Mouse (Mus musculus) olfactory bulb, adult 2 months (tissue): ENCODE data around the gene Csgalnact2. TPM values are rescaled to one million over a fixed set of nuclear protein-coding genes. Genes with fewer than 3 reads are reported as not detected.

Experiments used
- H3K27ac ChIP-seq: fragments of 200-500 bp; 2 replicates; pipeline ENCODE4 v1.5.1; 2012; ENCODE audit warnings: low read depth, low read length; ENCODE audit not compliant: insufficient read depth
- H3K4me1 ChIP-seq: fragments of 200-500 bp; 2 replicates; pipeline ENCODE4 v1.6.1; 2012; ENCODE audit warnings: low read length; ENCODE audit not compliant: control insufficient read depth, insufficient read depth
- H3K4me3 ChIP-seq: fragments of 200-500 bp; 2 replicates; pipeline ENCODE4 v1.5.1; 2012; ENCODE audit warnings: mild to moderate bottlenecking, low read depth, low read length, moderate library complexity; ENCODE audit not compliant: insufficient read depth
- CTCF ChIP-seq: fragments of 200-500 bp; IDR thresholded peaks from 2 replicates; pipeline ENCODE4 v1.5.1; 2012; ENCODE audit warnings: low read depth, mild to moderate bottlenecking, low read length, moderate library complexity; ENCODE audit not compliant: insufficient read depth
- POLR2A ChIP-seq: fragments of 200-500 bp; IDR thresholded peaks from 2 replicates; pipeline ENCODE4 v1.6.1; 2012; ENCODE audit warnings: mild to moderate bottlenecking, low read depth, low read length, moderate library complexity; ENCODE audit not compliant: insufficient read depth
- WGBS: fragments of 180-500 bp; shearing (Covaris S2); methylation state at CpG from one replicate; pipeline ENCODE4 v1.1.7; 2018; 5-methylcytosine and 5-hydroxymethylcytosine counted together
- polyA plus RNA-seq: library from polyadenylated mRNA; stranded (reverse); fragments of >200 nt; gene quantifications from 2 replicates; pipeline ENCODE4 v1.2.4, GENCODE M21; 2012; ENCODE audit warnings: low replicate concordance; ENCODE audit not compliant: missing spikeins, insufficient read depth, insufficient read length

Gene Csgalnact2
- polyA plus RNA-seq, 1 experiment, result not detected

GRCm38 (mm10) chr6:118173251-118173974 is 34.5 kb upstream of the Csgalnact2 start:
- H3K27ac ChIP-seq, result no peak overlapping the region
- 90% methylated on average over 18 of the region's 18 CpGs for WGBS
- H3K4me3 ChIP-seq, result no peak overlapping the region
- TF ChIP-seq POLR2A (no peak), CTCF (no peak)
- peaks cover 2% of the 10 kb centered on the region; the same call in 1 of the 2 replicates for H3K4me1 ChIP-seq

DNA sequence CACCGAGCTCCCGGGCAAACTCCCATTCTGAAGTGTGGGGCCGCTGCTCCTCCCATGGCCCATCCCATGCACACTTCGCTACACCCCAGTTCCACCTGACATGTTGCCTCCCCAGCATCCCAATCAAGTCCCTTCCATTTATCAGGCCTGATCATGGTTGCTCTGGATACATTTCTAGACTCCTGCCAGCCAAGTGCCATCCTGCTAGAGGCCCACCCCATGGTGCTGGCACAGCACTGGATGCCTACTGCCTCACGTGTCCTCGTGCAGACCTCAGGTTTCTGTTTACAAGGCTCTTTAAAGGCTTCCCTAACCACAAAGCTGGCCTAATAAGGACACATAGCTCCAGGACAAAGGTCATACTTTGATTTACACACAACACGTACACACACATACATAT is 32.4 kb upstream of the Csgalnact2 start:
- no peak overlapping the region for H3K27ac ChIP-seq
- H3K4me3 ChIP-seq, result no peak overlapping the region
- H3K4me1 ChIP-seq, result peaks cover 6% of the 10 kb centered on the region
- 92% methylated on average over 7 of the region's 7 CpGs for WGBS
- TF ChIP-seq CTCF (no peak), POLR2A (no peak)

DNA sequence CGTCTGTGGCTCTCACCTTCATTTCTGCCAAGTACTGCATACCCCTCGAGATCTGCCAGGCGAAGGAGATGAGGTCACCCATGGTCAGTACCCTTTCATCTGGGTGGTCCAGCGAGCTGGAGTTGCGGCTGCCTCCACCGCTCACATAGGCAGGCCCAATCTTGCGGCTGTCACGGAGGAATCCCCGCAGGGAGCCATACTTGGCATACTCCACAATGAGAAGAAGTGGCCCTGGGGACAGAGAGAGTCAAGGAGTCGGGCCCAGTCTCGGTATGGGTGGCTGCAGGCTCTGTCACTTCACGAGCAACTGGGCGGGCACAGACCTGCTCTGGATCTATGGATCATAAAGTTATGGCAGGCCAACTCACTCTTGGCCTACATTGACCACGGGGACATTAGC is 29.2 kb upstream of the Csgalnact2 start:
- peaks cover 6% of the 10 kb centered on the region for H3K4me1 ChIP-seq
- WGBS, result 85% methylated on average over 14 of the region's 14 CpGs
- TF ChIP-seq CTCF (no peak), POLR2A (no peak)
- H3K27ac ChIP-seq, result no peak overlapping the region
- no peak overlapping the region for H3K4me3 ChIP-seq

DNA sequence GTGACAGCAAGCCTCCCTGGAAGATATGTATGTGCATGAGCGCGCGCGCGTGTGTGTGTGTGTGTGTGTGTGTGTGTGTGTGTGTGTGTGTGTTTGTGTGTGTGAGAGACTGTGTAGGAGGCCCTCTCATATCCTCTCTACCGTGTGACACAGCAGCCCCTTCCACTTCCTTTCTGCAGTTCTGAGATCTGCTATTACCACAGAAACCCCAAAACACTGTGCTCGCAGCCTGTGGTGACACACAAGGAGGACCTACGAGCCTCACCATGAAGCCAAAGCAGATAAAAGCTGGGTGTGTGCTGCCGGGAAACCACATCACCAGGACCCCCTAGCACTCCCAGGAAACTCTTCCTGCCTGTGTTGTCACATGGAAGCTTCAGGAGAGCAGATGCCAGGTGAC is 28.1 kb upstream of the Csgalnact2 start:
- 74% methylated on average over 9 of the region's 9 CpGs for WGBS

DNA sequence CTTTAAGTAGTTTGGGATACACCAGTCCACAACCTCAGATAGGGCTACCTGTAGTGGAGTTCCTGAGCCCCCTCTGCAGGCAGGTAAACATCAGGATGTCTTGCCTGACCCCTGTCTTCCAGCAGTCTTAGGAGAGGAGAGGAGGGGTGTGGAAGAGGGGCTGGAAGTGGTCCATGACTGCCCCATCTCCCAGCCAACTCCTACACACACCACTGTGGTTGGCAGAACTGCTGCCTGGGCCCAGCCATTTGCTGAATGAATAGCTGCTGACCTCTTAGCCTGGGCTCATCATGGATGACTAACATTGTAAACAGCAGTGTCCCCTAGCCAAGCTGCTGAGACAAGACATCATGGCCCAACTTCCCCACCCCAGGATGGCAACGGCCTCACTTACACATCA is 26.6 kb upstream of the Csgalnact2 start:
- 95% methylated on average over 1 of the region's 1 CpGs for WGBS
- Histone ChIP-seq H3K27ac (no peak overlapping the region), H3K4me3 (no peak overlapping the region), H3K4me1 (peaks cover 6% of the 10 kb centered on the region)
- TF ChIP-seq POLR2A (no peak), CTCF (no peak)

More for the DNA sequence above, 28.1 kb upstream of the Csgalnact2 start:
- H3K4me1 ChIP-seq, result peaks cover 6% of the 10 kb centered on the region
- no peak overlapping the region for H3K4me3 ChIP-seq
- no peak for TF ChIP-seq CTCF
- H3K27ac ChIP-seq, result no peak overlapping the region

- WGBS, result 75% methylated on average over 8 of the region's 8 CpGs
- Histone ChIP-seq H3K27ac (no peak overlapping the region), H3K4me3 (no peak overlapping the region), H3K4me1 (peaks cover 6% of the 10 kb centered on the region)
- TF ChIP-seq CTCF, result no peak
- no peak for TF ChIP-seq POLR2A
These were observed 25.8 kb upstream of the Csgalnact2 start for GRCm38 (mm10) chr6:118164691-118165090.

DNA sequence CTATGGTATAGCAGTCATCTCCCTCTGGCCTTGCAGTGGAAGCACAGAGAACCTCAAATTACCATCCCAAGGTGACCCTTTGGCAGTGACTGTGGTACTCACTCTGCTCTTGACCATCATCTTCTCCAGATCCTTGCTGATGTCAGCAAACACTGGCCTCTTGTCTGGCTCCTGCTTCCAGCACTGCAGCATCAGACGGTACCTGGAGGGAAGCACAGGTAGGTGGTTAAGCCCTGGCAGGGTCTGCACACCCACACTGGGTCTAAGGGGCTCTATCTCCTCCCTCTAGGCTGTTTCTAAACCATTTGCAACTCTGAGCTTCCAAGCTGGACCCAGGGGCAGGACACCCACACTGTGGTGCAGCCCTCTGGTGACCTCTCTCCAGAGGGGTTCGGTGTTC is 24.1 kb upstream of the Csgalnact2 start:
- Histone ChIP-seq H3K4me3 (no peak overlapping the region), H3K27ac (no peak overlapping the region), H3K4me1 (peaks cover 3% of the 10 kb centered on the region; the same call in 1 of the 2 replicates)
- 91% methylated on average over 2 of the region's 2 CpGs for WGBS
- no peak for TF ChIP-seq POLR2A
- TF ChIP-seq CTCF, result no peak

DNA sequence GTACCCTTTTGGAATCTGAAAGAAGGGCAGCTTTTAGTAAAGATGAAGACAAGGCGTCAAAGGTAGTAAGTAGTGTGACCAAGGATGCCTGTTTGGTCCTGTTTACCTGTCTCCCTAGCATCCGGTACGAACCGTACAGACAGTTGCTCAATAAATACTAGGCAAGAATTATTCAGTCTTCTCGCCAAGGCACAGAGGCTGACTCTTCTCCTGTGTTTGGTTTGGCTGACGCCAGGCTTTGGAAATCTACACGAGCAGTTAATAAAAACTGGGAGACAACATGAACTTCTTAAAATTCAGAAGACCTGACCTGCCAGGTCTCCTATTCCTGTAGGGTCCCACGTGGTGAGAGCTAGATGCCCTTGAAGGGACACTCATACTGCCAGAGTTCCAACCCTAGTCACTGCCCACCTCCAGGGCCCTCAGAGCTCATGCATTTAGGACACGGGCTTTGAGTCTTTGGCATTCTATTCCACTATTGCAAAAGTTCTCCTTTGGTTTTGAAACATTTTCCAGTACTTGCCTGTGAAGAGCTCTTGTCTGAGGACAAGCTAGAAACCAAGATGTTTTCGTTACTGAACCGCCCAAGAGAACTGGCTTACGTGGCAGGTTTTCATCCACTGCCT is 23.6 kb upstream of the Csgalnact2 start:
- Histone ChIP-seq H3K4me3 (no peak overlapping the region), H3K4me1 (peaks cover 3% of the 10 kb centered on the region; the same call in 1 of the 2 replicates), H3K27ac (no peak overlapping the region)
- 84% methylated on average over 12 of the region's 12 CpGs for WGBS
- no peak for TF ChIP-seq CTCF
- no peak for TF ChIP-seq POLR2A

- TF ChIP-seq POLR2A (no peak), CTCF (no peak)
- Histone ChIP-seq H3K4me3 (no peak overlapping the region), H3K4me1 (no peaks in the 10 kb centered on the region), H3K27ac (no peak overlapping the region)
- WGBS, result 87% methylated on average over 5 of the region's 5 CpGs
These were observed 14.2 kb upstream of the Csgalnact2 start for GRCm38 (mm10) chr6:118153091-118153490.
